Mouse (Mus musculus) G1E (cell line): ENCODE data around the gene Bcl2l12.

Experiments
- CTCF ChIP-seq: IDR thresholded peaks from 2 replicates; pipeline ENCODE4 v1.5.1; 2012; ENCODE audit warnings: low read depth, low read length, inconsistent platforms, mixed read lengths
- GATA1 ChIP-seq: IDR thresholded peaks from 2 replicates; pipeline ENCODE4 v1.6.1; 2012; ENCODE audit warnings: borderline replicate concordance, low read length, inconsistent platforms, mixed read lengths
- GATA2 ChIP-seq: IDR thresholded peaks from 2 replicates; pipeline ENCODE4 v1.6.1; 2012; ENCODE audit warnings: low read depth, low read length, inconsistent platforms, borderline replicate concordance
- TAL1 ChIP-seq: conservative IDR thresholded peaks from 2 replicates; pipeline ENCODE4 v1.6.1; 2012; ENCODE audit warnings: low read depth, low read length, inconsistent platforms, mixed read lengths

GRCm38 (mm10) chr7:45002440-45002839, 3.9 kb upstream of the Bcl2l12 start:
- TF ChIP-seq CTCF (no peak), GATA1 (no peak), TAL1 (no peak), GATA2 (no peak)
